Mouse (Mus musculus) liver, embryonic 14.5 days (tissue): ENCODE data around the gene Hhex.

Source experiments
- CTCF ChIP-seq: IDR thresholded peaks from 2 replicates; pipeline ENCODE4 v1.5.1; 2016; ENCODE audit warnings: antibody characterized with exemption, low read depth, control low read depth
- EP300 ChIP-seq: IDR thresholded peaks from 2 replicates; pipeline ENCODE4 v1.6.1; 2016; ENCODE audit warnings: antibody characterized with exemption, low read depth

DNA sequence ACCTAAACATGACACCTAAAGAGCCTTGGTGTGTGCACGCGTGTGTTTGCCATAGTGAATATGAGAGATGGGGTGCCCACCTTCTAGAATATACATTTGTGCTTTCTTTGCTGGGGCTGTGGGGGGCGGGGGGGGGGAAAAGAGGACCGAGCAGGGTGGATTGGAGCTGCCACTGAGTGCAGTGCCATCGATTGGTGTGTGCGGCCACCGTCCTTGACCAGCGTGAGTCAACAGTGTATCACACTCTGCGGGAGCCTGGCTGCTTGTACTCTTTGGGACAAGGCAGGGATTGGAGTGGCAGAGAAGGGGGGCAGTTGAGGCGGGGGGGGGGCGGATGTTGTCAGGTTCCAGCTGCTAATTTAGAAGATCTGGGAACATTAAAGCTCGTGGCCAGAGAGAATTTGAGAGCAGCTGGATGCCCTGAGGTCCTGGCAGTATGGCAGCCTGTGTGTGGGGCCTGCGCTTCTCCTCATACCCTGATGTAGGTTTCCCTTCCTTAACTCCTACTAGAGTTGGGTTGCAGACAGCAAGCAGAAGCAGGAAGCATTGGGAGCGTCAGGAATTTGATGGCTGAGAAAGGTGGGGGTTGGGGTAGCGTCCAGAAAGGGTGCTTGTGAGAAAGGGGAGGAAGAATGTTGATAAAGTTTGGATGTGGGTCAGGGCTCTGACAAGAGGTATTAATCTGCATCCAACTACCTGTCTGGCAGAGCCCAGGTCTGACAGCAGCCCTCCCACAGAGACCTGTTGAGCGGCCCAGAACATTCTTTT lies 6.3 kb downstream of the Hhex start:
- TF ChIP-seq CTCF (no peak), EP300 (no peak)
